Mouse (Mus musculus) hematopoietic stem cell, adult 5-6 weeks (primary cell): ENCODE results near the gene Pappa. TPM values are rescaled to one million over a fixed set of nuclear protein-coding genes. Genes with fewer than 3 reads are reported as not detected.
A peak's percentile ranks its signal among the peaks of the same experiment; 100 is the strongest.

Experiments used
- ATAC-seq, 2 experiments: fragments of 125-278 bp in 1 of 2; replicated peaks in 1 of 2; 2 replicates each; pipeline ENCODE4 v1.8.0; 2016 to 2017; ENCODE audit warnings: inconsistent platforms in 2 of 2, mild to moderate bottlenecking in 2 of 2, moderate number of reproducible peaks in 2 of 2, low read depth in 1 of 2, moderate TSS enrichment in 1 of 2; ENCODE audit not compliant: low FRiP score in 2 of 2, poor library complexity in 2 of 2, severe bottlenecking in 2 of 2, insufficient read depth in 1 of 2, low TSS enrichment in 1 of 2
- total RNA-seq: library from RNA; stranded (forward); fragments of 172-1452, 232-1000 nt; gene quantifications from 2 replicates; pipeline ENCODE4 v1.2.3, GENCODE M21; 2017

Pappa gene
- total RNA-seq, 1 experiment from 2014 or later, result not detected

DNA sequence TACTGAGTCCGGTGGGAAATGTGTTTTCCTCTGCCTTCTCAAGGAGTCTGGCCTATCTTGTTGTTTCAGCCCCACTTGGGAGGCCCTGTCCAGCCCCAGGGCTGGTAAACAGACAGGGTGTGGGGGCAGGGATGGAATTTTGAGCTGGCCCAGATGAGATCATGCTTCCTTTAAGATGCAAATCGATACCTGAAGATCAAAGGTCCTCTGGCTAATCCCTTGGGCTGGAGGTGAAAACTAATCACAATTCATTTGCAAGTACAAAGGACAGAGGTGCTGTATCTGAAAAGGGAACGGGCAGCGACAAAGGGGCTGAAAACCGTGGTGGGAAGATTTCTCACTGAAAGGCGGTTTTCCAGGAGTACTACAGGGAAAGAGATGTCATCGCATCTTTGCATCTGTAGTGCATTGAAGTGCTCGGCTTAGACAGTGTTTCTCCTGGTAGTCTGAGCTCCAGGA is 114.6 kb downstream of the Pappa start:
- ATAC-seq, result no peak

DNA sequence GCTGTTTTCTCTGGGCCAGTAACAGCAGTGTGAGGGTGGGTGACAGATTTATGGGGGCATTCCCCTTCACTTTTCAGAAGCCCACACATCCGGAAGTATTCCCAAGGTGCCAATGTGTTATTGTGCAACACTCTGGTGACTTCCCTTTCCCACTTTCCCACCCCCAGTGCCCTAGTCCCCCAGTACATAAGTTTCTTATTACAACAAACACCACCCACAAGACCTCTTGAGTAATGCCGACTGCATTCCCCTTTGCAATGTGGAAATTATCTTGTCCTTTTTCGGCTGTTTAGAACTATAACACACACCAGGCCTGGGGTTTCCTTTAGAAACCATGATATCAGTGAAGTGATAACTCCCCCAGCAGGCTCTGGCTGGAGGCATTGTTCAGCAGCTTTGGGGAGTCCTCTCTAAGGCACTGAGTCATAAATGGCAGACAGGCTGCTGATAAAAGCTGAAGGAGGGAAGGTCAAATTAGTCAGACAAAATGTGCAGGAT is 118.5 kb downstream of the Pappa start:
- ATAC-seq, result no peak

- no peak for ATAC-seq
Measured at GRCm38 (mm10) chr4:65243245-65243644, 119.3 kb downstream of the Pappa start.

- no peak for ATAC-seq
Measured at GRCm38 (mm10) chr4:65245015-65245414, 121.0 kb downstream of the Pappa start.

DNA sequence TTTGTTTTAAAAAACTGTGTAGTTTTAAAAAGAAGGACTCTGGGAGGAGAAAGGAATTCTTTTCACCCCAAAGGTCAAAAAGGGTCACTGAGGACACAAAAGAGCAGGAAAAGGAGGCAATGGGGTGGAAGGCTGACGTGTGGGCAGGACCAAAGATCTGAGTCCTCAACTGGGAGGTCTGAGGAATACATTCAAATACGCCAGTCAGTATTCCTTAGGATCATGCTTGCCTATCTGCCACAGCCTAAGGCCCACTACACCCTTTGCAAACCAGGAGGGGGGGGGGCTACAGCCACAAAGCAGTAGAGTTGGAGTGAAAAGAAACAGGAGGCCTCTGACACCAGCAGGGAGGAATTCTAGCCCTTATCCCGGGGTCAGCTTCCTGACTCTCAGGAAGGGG is 121.5 kb downstream of the Pappa start:
- no peak for ATAC-seq

DNA sequence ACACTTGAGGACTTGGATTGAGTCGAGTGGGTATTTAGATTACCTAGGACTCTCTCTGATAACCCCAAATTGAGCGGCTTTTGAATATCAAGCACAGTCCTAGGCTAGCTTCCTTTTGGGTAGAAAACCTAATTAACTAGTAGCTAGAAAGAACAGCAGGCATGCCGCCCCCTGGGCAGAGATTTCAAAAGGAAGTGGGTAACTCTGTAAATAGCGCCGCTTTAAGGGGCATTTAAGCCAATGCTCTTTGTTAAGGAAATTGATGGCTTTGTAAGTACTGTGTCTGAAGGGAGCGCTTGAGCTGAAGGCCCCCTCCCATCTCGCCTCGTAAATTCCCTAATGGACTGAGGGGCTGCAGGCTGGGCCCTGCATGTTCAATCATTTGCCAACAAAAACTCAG is 128.2 kb downstream of the Pappa start:
- no peak for ATAC-seq

DNA sequence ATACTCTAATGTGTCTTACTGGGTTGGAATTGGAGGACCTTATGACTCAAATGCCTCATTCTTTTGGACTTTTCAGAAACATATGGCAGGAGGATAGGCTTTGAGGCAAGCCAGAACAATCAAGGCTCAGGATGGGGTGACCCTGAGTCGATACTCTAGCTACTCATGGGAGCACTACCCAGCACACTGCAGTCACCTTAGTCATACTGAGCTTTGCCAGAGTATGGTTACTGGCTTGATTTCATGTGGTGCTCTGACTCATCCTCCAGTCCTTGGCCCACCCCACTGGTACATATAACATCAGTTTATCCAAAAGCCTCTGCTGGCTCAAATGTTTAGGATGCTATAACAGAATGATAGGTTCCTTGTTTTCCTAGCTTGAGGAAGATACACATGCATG is 130.1 kb downstream of the Pappa start:
- no peak for ATAC-seq

DNA sequence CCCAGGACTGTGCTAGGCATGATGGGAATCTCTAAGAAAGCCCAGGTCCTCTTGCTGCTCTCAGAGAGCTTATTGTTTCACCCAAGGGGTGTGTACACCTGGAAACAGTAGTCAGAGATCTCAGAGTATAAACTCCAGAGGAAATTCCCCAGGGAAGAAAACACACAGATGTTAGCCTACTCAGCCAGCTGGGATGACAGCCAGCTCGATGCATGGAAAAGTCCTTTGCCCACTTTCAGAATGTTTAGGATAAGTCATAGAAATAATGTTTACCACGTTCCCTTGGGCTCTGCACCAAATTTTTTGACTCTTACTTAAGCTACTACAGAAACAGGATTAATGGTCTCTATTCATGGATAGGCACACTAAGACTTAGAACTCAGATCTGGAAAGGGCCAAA is 143.1 kb downstream of the Pappa start:
- no peak for ATAC-seq

GRCm38 (mm10) chr4:65269996-65270395 is 146.0 kb downstream of the Pappa start:
- no peak for ATAC-seq

DNA sequence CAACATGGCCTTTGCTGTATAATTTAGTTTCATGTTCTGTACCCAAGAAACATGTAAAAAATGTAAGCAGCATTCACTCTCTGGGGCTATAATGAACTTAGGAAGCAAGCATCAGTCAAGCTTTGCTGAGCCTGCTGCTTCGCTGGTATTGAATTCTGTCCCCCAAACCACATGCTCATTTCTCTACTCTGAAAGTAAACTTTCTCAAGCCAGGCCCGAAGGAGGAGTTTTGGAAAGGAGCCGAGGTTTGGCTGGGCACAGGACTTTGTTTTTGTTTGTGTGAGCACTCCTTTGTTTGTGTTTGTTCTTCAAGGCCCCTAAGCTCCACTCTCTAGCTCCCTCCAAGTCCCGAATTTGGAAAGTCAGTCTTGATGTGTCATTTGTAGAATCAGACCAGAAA is 148.3 kb downstream of the Pappa start:
- no peak for ATAC-seq

DNA sequence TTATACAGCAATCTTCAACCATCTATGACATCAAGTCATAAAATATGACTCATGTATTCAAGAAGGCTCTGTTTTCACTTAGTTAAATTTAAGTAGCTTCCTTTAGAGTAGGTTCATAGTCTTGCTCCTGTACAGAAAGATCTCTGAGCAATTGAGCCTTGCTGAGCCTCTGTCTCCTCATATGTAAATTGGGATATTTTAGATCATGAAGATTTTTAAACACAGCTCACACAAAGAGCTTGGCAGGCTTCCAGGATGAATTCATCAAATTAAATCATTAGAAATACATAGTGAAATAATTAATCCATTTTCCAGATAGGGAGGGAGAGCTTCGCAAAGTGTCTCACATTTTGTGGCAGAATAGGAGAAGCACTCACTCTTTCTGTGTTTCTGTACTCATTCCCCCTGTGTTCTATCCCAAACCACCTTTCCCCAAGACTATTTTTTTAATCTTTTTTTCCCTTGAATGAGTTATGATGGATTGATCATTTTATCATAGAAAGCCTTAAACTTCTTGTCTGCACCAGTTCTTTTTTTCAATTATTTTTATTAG is 149.4 kb downstream of the Pappa start:
- no peak for ATAC-seq

GRCm38 (mm10) chr4:65278451-65279271 is 154.7 kb downstream of the Pappa start:
- ATAC-seq, result no peak

DNA sequence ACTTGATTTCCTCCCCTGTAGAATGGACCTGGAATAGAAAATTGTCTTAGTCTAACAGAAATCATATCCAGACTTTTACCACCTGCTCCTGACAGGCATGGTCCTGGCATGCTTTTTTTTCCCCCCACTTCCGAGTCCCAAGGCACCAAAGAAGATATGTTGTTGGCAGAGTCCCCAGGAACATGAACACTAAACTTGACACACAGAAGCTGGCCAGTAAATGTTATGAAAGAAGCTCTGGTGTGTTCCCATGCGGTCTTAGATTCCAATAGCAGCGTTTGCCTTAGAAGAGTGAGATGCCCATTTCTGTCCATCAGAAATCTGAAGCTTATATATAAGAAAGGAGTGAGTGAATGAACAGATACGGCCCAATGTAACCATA is 155.3 kb downstream of the Pappa start:
- ATAC-seq, result no peak

DNA sequence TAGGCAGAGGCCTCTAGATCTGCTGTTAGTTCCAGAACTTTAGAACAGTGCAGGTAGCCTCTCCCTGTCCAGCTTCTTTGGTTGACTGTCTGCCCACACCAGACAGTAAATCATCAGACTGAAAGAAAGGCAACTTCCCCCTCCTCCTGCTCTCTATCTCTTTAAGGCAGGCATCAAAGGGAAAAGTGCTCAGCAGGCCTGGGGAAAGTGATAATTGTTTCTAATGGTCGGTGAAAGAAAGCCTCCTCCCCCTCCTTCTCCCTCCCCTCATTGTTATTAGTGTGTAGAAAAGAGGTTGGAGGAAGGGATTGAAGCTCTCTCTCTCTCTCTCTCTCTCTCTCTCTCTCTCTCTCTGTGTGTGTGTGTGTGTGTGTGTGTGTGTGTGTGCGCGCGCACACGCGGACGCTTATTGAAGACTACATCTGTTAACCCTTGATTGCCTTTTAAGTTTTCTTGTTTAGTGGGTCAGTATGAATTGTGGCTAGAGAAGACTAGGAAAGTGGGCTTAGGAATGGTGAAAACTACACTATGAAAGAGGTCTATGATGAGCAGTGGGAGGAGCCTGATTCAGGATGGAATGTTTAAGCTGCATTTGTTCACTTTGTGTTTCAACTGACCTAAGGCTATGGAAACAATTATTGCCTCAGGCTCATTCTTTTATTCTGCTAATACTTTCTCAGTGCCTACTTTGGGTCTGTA is 156.2 kb downstream of the Pappa start:
- ATAC-seq, result peak; percentile 32 to 66; a peak in 2 of 4 replicates

DNA sequence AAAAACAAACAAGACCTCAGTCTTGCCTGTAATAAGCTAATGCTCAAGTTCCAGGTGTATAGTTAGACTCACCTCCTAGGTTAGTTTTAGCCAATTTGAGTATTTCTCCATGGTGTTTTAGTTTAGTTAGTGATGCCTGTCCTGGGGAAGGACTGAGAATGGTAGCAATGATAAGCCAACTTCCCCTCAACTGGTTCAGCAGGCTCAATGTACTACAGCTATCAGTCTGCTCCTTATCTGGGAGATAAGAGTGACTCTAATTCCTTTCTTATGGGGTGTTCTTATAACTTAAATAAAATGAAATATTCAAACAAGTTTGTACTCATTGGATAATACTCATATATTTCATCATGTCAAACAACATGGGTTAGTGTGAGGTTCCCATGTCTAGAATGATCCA is 156.9 kb downstream of the Pappa start:
- ATAC-seq, result no peak

DNA sequence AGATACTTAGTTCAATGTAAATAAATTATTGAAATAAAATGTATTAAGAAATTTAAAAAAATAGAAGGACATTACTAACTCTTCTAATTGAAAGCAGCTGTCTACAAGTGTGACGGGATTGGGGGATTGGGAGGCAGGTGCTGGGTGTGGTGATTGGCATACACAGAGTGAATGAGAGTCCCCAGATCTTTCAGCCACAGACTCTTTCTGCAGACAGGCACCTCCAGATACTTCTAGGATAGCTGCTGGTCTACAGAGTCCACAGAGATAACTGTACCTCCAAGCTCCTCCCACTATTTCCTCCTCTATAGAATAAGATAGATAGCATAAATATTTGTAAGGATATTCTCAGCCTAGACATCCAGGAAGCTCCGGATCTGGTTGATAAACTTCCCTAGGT is 159.6 kb downstream of the Pappa start:
- no peak for ATAC-seq

DNA sequence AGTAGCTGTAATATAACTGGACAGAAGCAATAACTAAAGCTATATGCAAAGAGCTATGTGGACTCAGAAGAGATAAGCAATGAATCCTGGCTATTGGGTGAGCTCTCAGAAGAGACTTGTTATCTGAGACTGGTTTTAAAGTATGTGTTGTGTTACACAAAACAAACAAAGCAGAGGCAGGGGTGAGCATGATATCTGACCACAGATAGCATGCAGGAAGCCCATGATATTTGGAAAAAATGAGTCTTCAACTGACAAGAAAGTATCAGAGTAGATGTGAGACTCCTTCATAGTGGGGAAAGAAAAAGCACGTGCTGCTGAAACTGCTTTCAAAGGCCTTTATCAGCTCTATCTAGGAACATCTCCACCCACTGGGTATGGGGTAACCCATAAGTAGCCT is 161.2 kb downstream of the Pappa start:
- ATAC-seq, result no peak

DNA sequence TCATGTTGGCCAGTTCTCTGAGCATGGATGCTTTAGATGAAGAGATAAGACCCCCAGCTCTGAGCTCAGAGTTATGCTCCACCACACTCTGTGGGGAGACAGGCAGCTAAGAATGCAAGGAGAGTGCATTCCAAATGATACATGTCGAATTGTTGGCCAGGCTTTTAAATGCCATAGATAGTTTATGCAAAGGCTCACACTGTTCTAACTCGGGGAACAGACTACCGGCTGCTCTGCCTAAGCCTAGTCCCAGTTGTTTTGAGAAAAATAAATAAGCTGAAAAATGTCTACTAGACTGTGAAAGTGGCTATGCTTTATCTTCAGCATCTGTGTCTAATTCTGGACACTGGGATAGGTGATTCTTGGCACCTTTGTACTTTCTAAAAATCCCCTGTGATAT is 165.3 kb downstream of the Pappa start:
- ATAC-seq, result no peak
